ENCODE assay signal across 8 mouse cellular contexts in the genomic region with DNA sequence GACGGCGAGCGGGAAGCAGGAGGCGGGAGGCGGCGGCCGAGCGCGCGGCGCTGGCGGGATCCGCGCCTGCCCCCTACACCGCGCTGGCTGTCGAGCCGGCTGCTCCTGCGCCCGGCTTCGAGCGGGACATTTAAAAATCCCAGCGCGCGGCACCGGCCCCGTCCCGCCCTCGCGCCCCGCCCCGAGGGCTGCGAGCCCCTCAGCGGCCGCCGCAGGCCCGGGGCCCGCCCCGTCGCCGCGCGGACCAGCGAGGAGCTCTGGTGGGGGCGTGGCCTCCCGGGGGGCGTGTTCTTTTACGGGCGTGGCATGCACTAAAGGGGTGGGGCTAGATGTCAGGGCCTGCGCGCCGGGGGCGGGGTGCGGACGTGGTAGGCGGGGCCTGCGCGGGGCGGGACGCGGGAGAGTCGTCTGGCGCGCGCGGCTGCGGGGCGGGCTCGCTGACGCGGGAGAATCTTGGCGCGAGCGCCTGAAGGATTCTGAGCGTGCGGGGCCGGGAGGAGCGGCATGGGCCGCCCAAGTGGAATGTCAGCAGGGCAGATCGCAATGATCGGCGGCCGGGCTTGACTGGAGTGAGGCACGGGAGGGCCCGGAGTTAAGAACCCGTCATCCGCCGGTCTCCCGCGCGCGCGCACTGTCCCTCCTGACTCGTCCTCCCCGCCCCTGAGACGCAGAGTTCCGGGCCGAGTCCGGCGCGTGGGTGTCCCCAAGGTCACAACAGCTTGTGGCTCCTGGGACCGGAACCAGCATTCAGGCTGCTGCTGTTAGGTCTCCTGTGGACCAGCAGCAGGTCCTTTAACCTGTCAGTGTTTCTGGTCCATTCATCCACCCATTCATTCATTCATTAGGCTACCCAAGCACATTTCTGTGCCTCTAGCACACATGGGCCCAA. TPM values are rescaled to one million over a fixed set of nuclear protein-coding genes. Genes with fewer than 3 reads are reported as not detected.
DNase-seq lines count a peak whose midpoint lies in the region; ATAC-seq and TF ChIP-seq lines count a peak whose summit lies in the region.

A gene (minus strand): TSS at position 164 of the 889 bp plus-strand sequence.

- peaks cover 11% of the 10 kb centered on the region for H3K4me1 ChIP-seq in bone marrow macrophage, adult 2 months (ENCODE audit: control insufficient read depth, insufficient read depth, low read length)
- H3K4me1 ChIP-seq in embryonic fibroblast, embryonic 13.5 days (ENCODE audit: control insufficient read depth, insufficient read depth, low read length) = peaks cover 3% of the 10 kb centered on the region
- H3K4me1 ChIP-seq in heart, embryonic 11.5 days (ENCODE audit: control insufficient read depth, insufficient read depth, low read length) = peaks cover 13% of the 10 kb centered on the region
- peaks cover 23% of the 10 kb centered on the region for H3K4me1 ChIP-seq in kidney, embryonic 16.5 days (ENCODE audit: insufficient read depth, low read length)
- peaks cover 5% of the 10 kb centered on the region for H3K4me1 ChIP-seq in liver, adult 2 months (ENCODE audit: control insufficient read depth, insufficient read depth, low read length)

- H3K9me3 ChIP-seq in heart, embryonic 11.5 days (replicated peaks; ENCODE audit: control insufficient read depth, low read length) = no peaks in the 10 kb centered on the region
- no peaks in the 10 kb centered on the region for H3K9me3 ChIP-seq in kidney, embryonic 16.5 days (ENCODE audit: low read length)

- H3K9ac ChIP-seq in heart, embryonic 11.5 days (ENCODE audit: low read depth, low read length) = peak within 1 kb of the TSS; percentile 85
- H3K9ac ChIP-seq in kidney, embryonic 16.5 days (replicated peaks; ENCODE audit: low read length) = peak within 1 kb of the TSS; percentile 82
- H3K9ac ChIP-seq in liver, adult 2 months (ENCODE audit: low read depth, low read length) = peak within 1 kb of the TSS; percentile 85

- WGBS in heart, embryonic 11.5 days (ENCODE audit: insufficient replicate concordance) = 1% methylated on average over 80 of the region's 102 CpGs
- under 1% methylated on average over 58 of the region's 102 CpGs for WGBS in kidney, embryonic 16.5 days
- under 1% methylated on average over 66 of the region's 102 CpGs for WGBS in liver, adult 2 months

- peak; percentile 91 for ATAC-seq in heart, embryonic 11.5 days (replicated peaks; ENCODE audit: insufficient number of reproducible peaks, low FRiP score, low TSS enrichment)
- ATAC-seq in kidney, embryonic 16.5 days (ENCODE audit: low FRiP score, low TSS enrichment) = peak; percentile 95

- peaks cover 3% of the 10 kb centered on the region for H3K36me3 ChIP-seq in heart, embryonic 11.5 days (ENCODE audit: control insufficient read depth, insufficient read depth, low read length)
- H3K36me3 ChIP-seq in kidney, embryonic 16.5 days (ENCODE audit: insufficient read depth, low read length) = peaks cover 7% of the 10 kb centered on the region
- no peaks in the 10 kb centered on the region for H3K36me3 ChIP-seq in liver, adult 2 months (ENCODE audit: control insufficient read depth, insufficient read depth, low read length)
- H3K36me3 ChIP-seq in myocyte (ENCODE audit: control insufficient read depth, insufficient read depth) = peaks cover 5% of the 10 kb centered on the region
- no peaks in the 10 kb centered on the region for H3K36me3 ChIP-seq in splenic B cell, adult 2 months (ENCODE audit: control insufficient read depth, insufficient read depth, low read length, poor library complexity, severe bottlenecking)

- H3K4me3 ChIP-seq in bone marrow macrophage, adult 2 months (ENCODE audit: insufficient read depth, low read length) = peak within 1 kb of the TSS; percentile 78
- H3K4me3 ChIP-seq in embryonic fibroblast, embryonic 13.5 days (ENCODE audit: insufficient read depth, low read length) = peak within 1 kb of the TSS; percentile 59
- peak within 1 kb of the TSS; percentile 93 for H3K4me3 ChIP-seq in heart, embryonic 11.5 days (ENCODE audit: low read depth, low read length)
- H3K4me3 ChIP-seq in kidney, embryonic 16.5 days (ENCODE audit: low read length) = peak within 1 kb of the TSS; percentile 87
- peak within 1 kb of the TSS; percentile 90 for H3K4me3 ChIP-seq in liver, adult 2 months (ENCODE audit: insufficient read depth, low read depth, low read length)
- peak within 1 kb of the TSS; percentile 31 for H3K4me3 ChIP-seq in myocyte

- no peaks in the 10 kb centered on the region for H3K79me2 ChIP-seq in liver, adult 2 months (ENCODE audit: control insufficient read depth, insufficient read depth, low read length)
- no peaks in the 10 kb centered on the region for H3K79me2 ChIP-seq in myocyte (ENCODE audit: control insufficient read depth, insufficient read depth)

- peak; percentile 96 for DNase-seq in A20 (ENCODE audit: low read depth, low spot score)
- peak; percentile 72 for DNase-seq in liver, adult 2 months (ENCODE audit: extremely low read depth, low read depth, low spot score)
- peak; percentile 98 for DNase-seq in splenic B cell, adult 2 months (ENCODE audit: low read depth, low spot score)

- peak within 1 kb of the TSS; percentile 21 for H3ac ChIP-seq in myocyte (ENCODE audit: control insufficient read depth, insufficient read length)

- no peaks in the 10 kb centered on the region for H3K27me3 ChIP-seq in heart, embryonic 11.5 days (ENCODE audit: control insufficient read depth, insufficient read depth, low read length)
- H3K27me3 ChIP-seq in kidney, embryonic 16.5 days (ENCODE audit: insufficient read depth, low read length) = no peaks in the 10 kb centered on the region
- H3K27me3 ChIP-seq in liver, adult 2 months (ENCODE audit: control insufficient read depth, insufficient read depth, low read length) = no peaks in the 10 kb centered on the region
- no peaks in the 10 kb centered on the region for H3K27me3 ChIP-seq in myocyte (ENCODE audit: control insufficient read depth, insufficient read depth, insufficient read length)
- H3K27me3 ChIP-seq in splenic B cell, adult 2 months (ENCODE audit: control insufficient read depth, insufficient read depth, low read length, poor library complexity, severe bottlenecking) = no peaks in the 10 kb centered on the region

- TF ChIP-seq CTCF in bone marrow macrophage, adult 2 months (IDR thresholded peaks at IDR 0.05; ENCODE audit: low read depth, low read length) = no peak
- TF ChIP-seq CTCF in embryonic fibroblast, embryonic 13.5 days (IDR thresholded peaks at IDR 0.05; ENCODE audit: borderline replicate concordance, insufficient read depth, low read length) = no peak
- TF ChIP-seq CTCF in liver, adult 2 months (IDR thresholded peaks at IDR 0.05; ENCODE audit: low read depth, low read length) = no peak

- TF ChIP-seq POLR2A in bone marrow macrophage, adult 2 months (IDR thresholded peaks at IDR 0.05; ENCODE audit: borderline replicate concordance, low read depth, low read length) = no peak
- peak; percentile 58 for TF ChIP-seq POLR2A in embryonic fibroblast, embryonic 13.5 days (IDR thresholded peaks at IDR 0.05; ENCODE audit: low read depth, low read length)
- TF ChIP-seq POLR2A in liver, adult 2 months (IDR thresholded peaks at IDR 0.05; ENCODE audit: extremely low read depth, insufficient read depth, low read length) = 0 out of 2 replicates have a peak, but pooled peaks have one; percentile 11
- TF ChIP-seq POLR2A in myocyte (IDR thresholded peaks at IDR 0.05; ENCODE audit: insufficient read length, low read depth) = peak; percentile 66

- peak within 1 kb of the TSS; percentile 49 for H3K27ac ChIP-seq in bone marrow macrophage, adult 2 months (ENCODE audit: insufficient read depth, low read depth, low read length)
- H3K27ac ChIP-seq in embryonic fibroblast, embryonic 13.5 days (ENCODE audit: insufficient read depth, low read length) = peak within 1 kb of the TSS; percentile 50
- peak within 1 kb of the TSS; percentile 65 for H3K27ac ChIP-seq in heart, embryonic 11.5 days (ENCODE audit: low read depth, low read length)
- H3K27ac ChIP-seq in kidney, embryonic 16.5 days (ENCODE audit: low read length) = peak within 1 kb of the TSS; percentile 73
- H3K27ac ChIP-seq in liver, adult 2 months (replicated peaks; ENCODE audit: insufficient read depth, low read depth, low read length) = peak within 1 kb of the TSS; percentile 48

- peak within 1 kb of the TSS; percentile 97 for H3K4me2 ChIP-seq in heart, embryonic 11.5 days
- peak within 1 kb of the TSS; percentile 98 for H3K4me2 ChIP-seq in kidney, embryonic 16.5 days (replicated peaks; ENCODE audit: low read depth, low read length)
- H3K4me2 ChIP-seq in myocyte (ENCODE audit: low read depth) = peak within 1 kb of the TSS; percentile 79

TF ChIP-seq in myocyte, 11 proteins besides CTCF, POLR2A, EP300 and RAD21:
- TF ChIP-seq POLR2AphosphoS2 (IDR thresholded peaks at IDR 0.05; ENCODE audit: insufficient read length, low read depth) = no peak
- TF ChIP-seq SRF (IDR thresholded peaks at IDR 0.05; ENCODE audit: control insufficient read depth, insufficient read length, low read depth) = peak; percentile 4
- peak; percentile 84 for TF ChIP-seq E2F4 (IDR thresholded peaks at IDR 0.05; ENCODE audit: insufficient read depth)

RNA-seq across cellular contexts. Expression of the gene that starts here (rescaled TPM):
- 7.0 and 10.2 TPM in 2 replicates for polyA plus RNA-seq in bone marrow macrophage, adult 2 months (2012; ENCODE audit: insufficient read depth, insufficient read length, missing spikeins)
- 47.9 and 51.0 TPM in 2 replicates for polyA plus RNA-seq in embryonic fibroblast, embryonic 13.5 days (2011; ENCODE audit: insufficient read length, low read depth, missing spikeins)
- polyA plus RNA-seq in heart, embryonic 11.5 days (2014; fragmentation: Nextera tagmentation; extraction: Ambion mirVana) = 54.3 and 55.4 TPM in 2 replicates
- polyA plus RNA-seq in kidney, embryonic 16.5 days (2015; fragmentation: Nextera tagmentation; extraction: Ambion mirVana) = 59.9 and 63.7 TPM in 2 replicates
- total RNA-seq in liver, adult 2 months (2014; rRNA removed) = 0.34 and 0.37 TPM in 2 replicates
- 0.37 and 0.41 TPM in 2 replicates for polyA plus RNA-seq in liver, adult 2 months (2012; rRNA removed)
- polyA plus RNA-seq in myocyte (2012; fragmentation: generic; extraction: Trizol) = 7.4 TPM

Comparison
In these comparisons a context has a peak if more than half of its experiments do, and no peak if none do; other contexts are left out.
1. Peak in every context shown above with its lines: DNase-seq, ATAC-seq, H3K4me3 ChIP-seq and H3K27ac ChIP-seq.
2. Peak in DNase-seq, H3K4me3 ChIP-seq, H3K27ac ChIP-seq and H3K9ac ChIP-seq in liver, adult 2 months; RNA of the gene not detected or under 1 TPM.
3. H3K4me3 ChIP-seq: peak in every context shown above with its lines; median percentile 93 in heart, embryonic 11.5 days; 90 in liver, adult 2 months; 87 in kidney, embryonic 16.5 days; 78 in bone marrow macrophage, adult 2 months; 59 in embryonic fibroblast, embryonic 13.5 days; 31 in myocyte.